Mouse (Mus musculus) erythroblast, embryonic 14.5 days (primary cell): ENCODE data around the gene Gm49333. TPM values are rescaled to one million over a fixed set of nuclear protein-coding genes. Genes with fewer than 3 reads are reported as not detected.

Experiments
- H3K27me3 ChIP-seq: 2 replicates; pipeline ENCODE4 v1.6.1; 2012; ENCODE audit warnings: inconsistent platforms; ENCODE audit not compliant: control insufficient read depth
- H3K36me3 ChIP-seq: 2 replicates; pipeline ENCODE4 v1.6.1; 2012; ENCODE audit warnings: mild to moderate bottlenecking, inconsistent platforms; ENCODE audit not compliant: control insufficient read depth
- H3K4me1 ChIP-seq: 2 replicates; pipeline ENCODE4 v1.6.1; 2012; ENCODE audit warnings: inconsistent platforms; ENCODE audit not compliant: control insufficient read depth
- H3K4me3 ChIP-seq: replicated peaks from 2 replicates; pipeline ENCODE3; 2012; ENCODE audit warnings: moderate library complexity, mild to moderate bottlenecking, inconsistent platforms
- H3K9me3 ChIP-seq: 2 replicates; pipeline ENCODE4 v1.6.1; 2012; ENCODE audit warnings: low read length, inconsistent platforms, mixed read lengths; ENCODE audit not compliant: control insufficient read depth
- GATA1 ChIP-seq: IDR thresholded peaks from 2 replicates; pipeline ENCODE4 v1.6.1; 2012; ENCODE audit warnings: low read length, inconsistent platforms, mixed read lengths
- TAL1 ChIP-seq: IDR thresholded peaks from 3 replicates; pipeline ENCODE4 v1.6.1; 2012; ENCODE audit warnings: low read length, inconsistent platforms, mixed read lengths
- polyA plus RNA-seq: library from polyadenylated mRNA; stranded (reverse); fragments of >175 nt; gene quantifications from 2 replicates; pipeline ENCODE4 v1.2.3, GENCODE M21; 2012

Gm49333 gene
- polyA plus RNA-seq, 1 experiment = not detected

GRCm38 (mm10) chr16:20693111-20693701, 81.8 kb downstream of the Gm49333 start, which contains the start of gene Fam131a:
Gene Fam131a, plus strand, starts transcription at chr16:20693241.
- Histone ChIP-seq H3K27me3 (peaks cover 52% of the 10 kb centered on the region), H3K4me3 (peak within 1 kb of the TSS; percentile 69), H3K9me3 (no peaks in the 10 kb centered on the region; the same call in 1 of the 2 replicates), H3K36me3 (peaks cover 48% of the 10 kb centered on the region), H3K4me1 (peaks cover 57% of the 10 kb centered on the region)
- no peak for TF ChIP-seq GATA1
- TF ChIP-seq TAL1 = no peak

- peaks cover 63% of the 10 kb centered on the region for H3K27me3 ChIP-seq
- no peak overlapping the region for H3K4me3 ChIP-seq
- H3K4me1 ChIP-seq = peaks cover 44% of the 10 kb centered on the region
- H3K9me3 ChIP-seq = no peaks in the 10 kb centered on the region; the same call in 1 of the 2 replicates
- TF ChIP-seq TAL1 (no peak), GATA1 (no peak)
- peaks cover 32% of the 10 kb centered on the region for H3K36me3 ChIP-seq
Observed at GRCm38 (mm10) chr16:20694781-20695180, 83.4 kb downstream of the Gm49333 start.

Other genes starting within 250 kb of the Gm49333 start
- gene Abcc5, start 185.2 kb upstream of the Gm49333 start, polyA plus RNA-seq = 0.28 and 0.32 TPM in 2 replicates
- gene Eif2b5, start 112.8 kb upstream of the Gm49333 start, polyA plus RNA-seq = 0.70 and 0.73 TPM in 2 replicates
- gene Dvl3, start 94.6 kb upstream of the Gm49333 start, polyA plus RNA-seq = 1.4 TPM in 2 replicates
- gene Ap2m1, start 76.1 kb upstream of the Gm49333 start, polyA plus RNA-seq = 16.9 TPM in 2 replicates
- 0.73 and 2.6 TPM in 2 replicates for gene Abcf3, start 63.0 kb upstream of the Gm49333 start, polyA plus RNA-seq
- 0.06 and 0.10 TPM in 2 replicates for gene Vwa5b2, start 22.1 kb upstream of the Gm49333 start, polyA plus RNA-seq
- gene Eef1akmt4, start within 50 bp of the Gm49333 start, polyA plus RNA-seq = 0.24 and 0.43 TPM in 2 replicates
- 1.2 and 1.4 TPM in 2 replicates for gene Alg3, start 125 bp downstream of the Gm49333 start, polyA plus RNA-seq
- not detected in 2 replicates for gene Camk2n2, start 9.7 kb downstream of the Gm49333 start, polyA plus RNA-seq
- gene Ece2, start 18.2 kb downstream of the Gm49333 start, polyA plus RNA-seq = not detected in 2 replicates
- gene Psmd2, start 40.0 kb downstream of the Gm49333 start, polyA plus RNA-seq = 19.6 and 22.4 TPM in 2 replicates
- 37.6 and 54.8 TPM in 2 replicates for gene Eif4g1, start 56.7 kb downstream of the Gm49333 start, polyA plus RNA-seq
- gene Fam131a, start 81.6 kb downstream of the Gm49333 start, polyA plus RNA-seq = 0.26 and 0.29 TPM in 2 replicates
- 0.25 TPM in 1 of 2 replicates, not detected in the other for gene Polr2h, start 106.1 kb downstream of the Gm49333 start, polyA plus RNA-seq
- 1.8 and 3.3 TPM in 2 replicates for gene Clcn2, start 106.1 kb downstream of the Gm49333 start, polyA plus RNA-seq
- gene Chrd, start 121.5 kb downstream of the Gm49333 start, polyA plus RNA-seq = not detected in 2 replicates
- gene Thpo, start 122.9 kb downstream of the Gm49333 start, polyA plus RNA-seq = not detected in 2 replicates